Mouse (Mus musculus) embryo, embryonic 11 days (tissue): ENCODE results near the gene Wnt4.
A peak's percentile ranks its signal among the peaks of the same experiment; 100 is the strongest.

Experiments used
- DNase-seq: peaks from one replicate; pipeline ENCODE4 v3.0.0-alpha.2; 2015

Gene Wnt4

GRCm38 (mm10) chr4:137313511-137313910 is 36.2 kb downstream of the Wnt4 start:
- peak; percentile 35 for DNase-seq

DNA sequence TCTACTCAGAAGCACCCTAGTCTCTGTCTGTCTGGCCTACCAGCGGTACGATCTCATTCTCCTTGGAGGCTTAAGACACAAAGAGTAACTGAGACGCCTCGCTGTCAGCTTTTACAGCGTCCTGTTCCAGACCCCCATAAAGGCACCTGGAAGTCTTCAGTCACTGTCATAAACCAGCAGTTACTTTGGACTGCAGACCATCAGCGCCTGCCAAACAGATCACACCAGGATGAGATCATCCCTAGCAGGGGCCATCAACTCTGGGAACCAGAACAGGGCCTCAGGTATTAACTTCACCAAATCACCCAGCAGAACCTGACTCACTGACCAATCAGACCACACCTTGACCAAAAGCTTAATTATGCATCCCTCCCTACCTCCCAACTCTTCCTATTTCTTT is 37.3 kb downstream of the Wnt4 start:
- DNase-seq, result no peak

DNA sequence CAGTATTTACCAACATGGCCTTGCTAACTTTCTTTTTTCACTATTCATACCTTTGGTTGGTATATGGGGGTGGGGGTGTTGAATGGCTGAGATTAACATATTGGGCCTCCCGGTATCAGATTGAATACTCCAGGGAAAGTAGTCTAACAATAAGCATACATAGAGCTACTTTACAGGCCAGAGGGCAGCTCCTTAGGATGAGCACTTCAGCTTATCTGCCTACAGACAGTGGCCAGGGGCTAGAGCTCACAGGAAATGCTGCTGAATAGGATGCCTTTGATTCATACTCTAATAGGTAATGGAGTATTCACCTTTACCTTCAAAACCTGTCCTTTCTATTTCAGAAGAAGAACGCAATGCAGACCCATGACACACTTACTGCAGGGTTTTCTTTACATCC is 37.8 kb downstream of the Wnt4 start:
- DNase-seq, result no peak

DNA sequence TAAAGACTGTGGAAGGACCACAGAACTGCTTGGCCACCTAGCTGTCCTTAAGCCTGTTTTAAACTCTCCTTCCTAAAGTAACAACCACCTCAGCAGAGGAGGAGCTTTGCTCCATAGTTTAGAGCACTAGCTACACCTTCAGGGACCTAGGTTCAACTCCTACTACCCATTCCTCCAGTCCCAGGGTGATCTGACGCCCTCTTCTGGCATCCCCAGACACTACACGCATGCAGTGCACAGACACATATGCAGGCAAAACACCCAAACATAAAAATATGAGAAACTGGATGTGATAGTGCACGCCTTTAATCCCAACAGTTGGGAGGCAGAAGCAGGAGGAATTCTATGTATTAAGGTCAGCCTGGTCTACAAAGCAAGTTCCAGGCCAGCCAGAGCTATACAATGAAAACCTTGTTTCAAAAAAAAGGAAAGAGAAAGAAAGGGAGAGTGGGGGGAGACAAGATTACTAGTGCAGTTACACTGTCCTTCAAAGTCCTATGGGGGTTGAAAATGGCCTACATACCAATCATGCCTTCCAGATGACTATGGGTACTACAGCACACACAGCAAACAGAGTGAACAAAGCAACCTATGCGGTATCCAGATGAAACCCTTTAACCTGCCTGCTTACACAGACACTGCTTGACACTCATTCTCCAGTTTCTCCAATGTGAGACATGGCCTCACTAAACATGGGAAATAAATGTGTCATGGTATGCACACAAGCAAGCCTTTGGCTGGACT is 38.9 kb downstream of the Wnt4 start:
- no peak for DNase-seq

DNA sequence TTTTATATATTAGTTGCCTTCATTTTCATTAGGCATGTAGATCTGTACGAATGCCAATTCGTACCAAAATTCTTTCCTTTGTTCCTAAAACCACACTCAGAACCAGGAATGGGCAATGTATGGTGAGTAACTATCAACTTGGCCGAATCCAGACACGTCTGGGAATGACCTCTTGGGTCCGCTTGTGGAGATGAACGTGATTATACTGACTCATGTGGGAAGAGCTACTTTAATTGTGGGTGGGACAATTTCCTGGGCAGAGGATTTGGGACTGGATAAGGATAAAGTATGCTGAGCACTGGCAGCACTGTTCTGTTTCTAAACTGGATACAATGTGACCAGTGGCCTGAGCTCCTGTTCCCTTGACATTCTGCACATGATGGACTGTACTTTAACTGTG is 47.6 kb downstream of the Wnt4 start:
- no peak for DNase-seq

- DNase-seq, result no peak
Measured at GRCm38 (mm10) chr4:137326494-137326893, 49.2 kb downstream of the Wnt4 start.

GRCm38 (mm10) chr4:137332051-137332450 is 54.8 kb downstream of the Wnt4 start:
- DNase-seq, result no peak

DNA sequence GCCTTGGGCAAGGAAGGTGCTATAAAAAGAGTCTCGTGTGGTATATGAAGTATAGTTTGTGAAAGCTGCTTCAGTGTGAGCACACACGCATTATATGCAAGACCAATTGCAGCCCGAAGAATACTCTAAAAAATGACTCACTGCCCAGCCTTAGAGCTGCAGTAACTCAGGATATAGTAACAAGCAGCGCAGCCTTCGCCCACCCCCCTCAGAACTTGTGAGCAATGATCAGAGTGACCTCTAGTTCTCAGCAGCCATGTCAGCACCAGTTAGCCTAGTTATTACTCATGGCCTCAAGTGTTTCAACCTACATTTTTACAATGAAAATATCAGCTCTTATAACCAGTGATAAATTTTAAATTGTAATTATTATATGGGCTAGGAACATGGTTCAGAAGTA is 59.2 kb downstream of the Wnt4 start:
- no peak for DNase-seq

GRCm38 (mm10) chr4:137339415-137339814 is 62.1 kb downstream of the Wnt4 start:
- no peak for DNase-seq

DNA sequence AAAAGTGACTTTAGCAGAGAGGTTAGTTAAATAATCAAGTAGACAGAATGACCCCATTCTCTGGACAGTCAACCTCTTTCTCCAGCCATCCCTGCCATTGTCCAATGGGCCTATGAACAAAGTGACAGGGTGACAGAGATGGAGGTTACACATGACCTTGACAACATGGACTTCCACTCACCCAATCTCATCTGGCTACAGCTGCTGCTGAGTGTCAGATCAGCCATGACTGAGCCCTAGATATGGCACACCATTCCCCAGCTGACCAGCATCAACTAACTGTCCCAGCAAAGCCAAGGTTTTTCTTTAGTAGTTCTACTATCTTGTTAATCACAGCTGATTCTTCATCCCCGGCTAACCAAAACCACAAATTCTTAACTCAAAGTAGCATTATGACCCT is 65.5 kb downstream of the Wnt4 start:
- no peak for DNase-seq

DNA sequence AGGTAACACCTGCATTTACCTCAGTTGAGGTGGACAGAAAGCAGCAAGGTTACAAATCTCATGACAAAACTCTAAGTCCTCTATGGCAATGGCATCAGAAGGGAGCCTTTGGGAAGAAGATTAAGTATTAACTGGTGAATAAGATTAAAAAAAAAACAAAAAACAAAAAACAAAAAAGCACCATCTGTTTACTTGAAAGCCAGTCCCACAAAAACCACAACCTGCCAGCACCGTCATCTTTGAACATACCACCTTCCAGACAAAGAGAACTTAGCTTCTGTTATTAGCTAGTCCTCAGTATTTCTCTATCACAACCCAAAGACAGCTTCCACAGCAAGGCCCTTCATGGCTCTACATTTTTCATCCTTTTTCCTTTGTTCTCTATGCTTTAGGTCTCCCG is 67.8 kb downstream of the Wnt4 start:
- no peak for DNase-seq

- no peak for DNase-seq
Measured at GRCm38 (mm10) chr4:137345790-137346189, 68.5 kb downstream of the Wnt4 start.
